Mouse (Mus musculus): ENCODE measurements around the gene Shpk. TPM values are rescaled to one million over a fixed set of nuclear protein-coding genes. Genes with fewer than 3 reads are reported as not detected.

Shpk gene
- polyA plus RNA-seq, 1 experiment, result 3.3 TPM

- Histone ChIP-seq H3K4me1 (ENCODE audit: control insufficient read depth, insufficient read depth, low read length) (no peaks in the 10 kb centered on the region), H3K4me3 (ENCODE audit: insufficient read depth, low read length) (no peak overlapping the region), H3K27ac (ENCODE audit: insufficient read depth, low read depth, low read length) (no peak overlapping the region)
- TF ChIP-seq CTCF (IDR thresholded peaks at IDR 0.05; ENCODE audit: low read depth, low read length), result no peak
- TF ChIP-seq POLR2A (IDR thresholded peaks at IDR 0.05; ENCODE audit: borderline replicate concordance, low read depth, low read length), result no peak
These were observed 42.9 kb downstream of the Shpk start for GRCm38 (mm10) chr11:73242199-73242598.

GRCm38 (mm10) chr11:73242777-73243176 lies 43.5 kb downstream of the Shpk start:
- Histone ChIP-seq H3K4me1 (ENCODE audit: control insufficient read depth, insufficient read depth, low read length) (no peaks in the 10 kb centered on the region), H3K4me3 (ENCODE audit: insufficient read depth, low read length) (no peak overlapping the region), H3K27ac (ENCODE audit: insufficient read depth, low read depth, low read length) (no peak overlapping the region)
- no peak for TF ChIP-seq CTCF (IDR thresholded peaks at IDR 0.05; ENCODE audit: low read depth, low read length)
- TF ChIP-seq POLR2A (IDR thresholded peaks at IDR 0.05; ENCODE audit: borderline replicate concordance, low read depth, low read length), result no peak

DNA sequence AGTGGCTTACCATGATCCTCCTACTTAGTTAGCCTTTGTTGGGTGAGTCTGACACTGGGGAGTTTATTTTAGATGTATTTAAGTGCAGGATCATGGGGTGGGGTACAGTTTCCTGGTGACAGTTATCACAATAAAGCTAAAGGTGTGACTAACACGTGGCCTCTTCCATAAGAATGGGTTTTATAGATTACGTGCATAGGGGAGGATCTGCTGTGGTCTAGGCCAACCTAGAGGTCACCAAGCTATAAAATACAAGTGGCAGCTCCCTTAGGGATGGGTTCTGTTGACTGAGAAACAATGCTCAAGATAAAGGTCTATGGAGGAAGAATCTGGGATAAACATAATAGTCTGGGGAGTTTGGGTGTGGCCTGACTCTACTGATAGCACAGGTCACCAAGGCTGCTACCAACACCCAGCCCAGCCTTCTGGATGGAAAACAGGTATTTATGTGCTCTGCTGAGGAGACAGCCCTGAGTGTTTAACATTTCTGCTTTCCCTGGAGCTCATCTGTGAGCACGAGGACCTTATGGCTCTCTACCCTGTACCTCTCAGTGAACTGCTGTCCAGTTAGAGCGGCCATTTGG lies 58.2 kb downstream of the Shpk start:
- no peak overlapping the region for H3K4me3 ChIP-seq (ENCODE audit: insufficient read depth, low read length)
- no peaks in the 10 kb centered on the region for H3K4me1 ChIP-seq (ENCODE audit: control insufficient read depth, insufficient read depth, low read length)
- TF ChIP-seq POLR2A (IDR thresholded peaks at IDR 0.05; ENCODE audit: borderline replicate concordance, low read depth, low read length) (no peak), CTCF (IDR thresholded peaks at IDR 0.05; ENCODE audit: low read depth, low read length) (no peak)
- H3K27ac ChIP-seq (ENCODE audit: insufficient read depth, low read depth, low read length), result no peak overlapping the region

DNA sequence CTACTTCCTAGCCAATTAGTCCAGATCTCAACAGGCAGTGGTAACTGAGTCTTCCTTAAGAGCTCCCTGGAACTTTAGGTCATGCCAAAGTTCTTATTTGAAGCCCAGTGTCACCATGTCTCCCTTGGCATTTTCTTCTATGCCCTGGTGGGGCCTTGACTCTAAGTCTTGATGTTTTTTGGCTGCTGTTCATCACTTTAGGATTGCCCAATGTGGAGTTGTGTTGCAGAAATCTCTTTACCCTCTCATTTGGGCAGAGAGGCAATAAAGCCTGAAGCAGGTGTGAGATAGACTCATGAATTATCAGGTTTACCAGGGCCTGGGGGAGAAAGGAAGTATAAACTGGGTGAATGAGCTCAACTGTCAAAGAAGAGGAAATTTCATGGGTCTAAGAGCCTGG lies 59.4 kb downstream of the Shpk start:
- no peak for TF ChIP-seq POLR2A (IDR thresholded peaks at IDR 0.05; ENCODE audit: borderline replicate concordance, low read depth, low read length)
- TF ChIP-seq CTCF (IDR thresholded peaks at IDR 0.05; ENCODE audit: low read depth, low read length), result no peak
- H3K4me1 ChIP-seq (ENCODE audit: control insufficient read depth, insufficient read depth, low read length), result no peaks in the 10 kb centered on the region
- H3K4me3 ChIP-seq (ENCODE audit: insufficient read depth, low read length), result no peak overlapping the region

GRCm38 (mm10) chr11:73260457-73260856 lies 61.2 kb downstream of the Shpk start:
- no peak for TF ChIP-seq CTCF (IDR thresholded peaks at IDR 0.05; ENCODE audit: low read depth, low read length)
- no peak for TF ChIP-seq POLR2A (IDR thresholded peaks at IDR 0.05; ENCODE audit: borderline replicate concordance, low read depth, low read length)

More for the DNA sequence above, 59.4 kb downstream of the Shpk start:
- H3K27ac ChIP-seq (ENCODE audit: insufficient read depth, low read depth, low read length), result no peak overlapping the region

GRCm38 (mm10) chr11:73261385-73261784 lies 62.1 kb downstream of the Shpk start:
- Histone ChIP-seq H3K4me3 (ENCODE audit: insufficient read depth, low read length) (no peak overlapping the region), H3K27ac (ENCODE audit: insufficient read depth, low read depth, low read length) (no peak overlapping the region), H3K4me1 (ENCODE audit: control insufficient read depth, insufficient read depth, low read length) (no peaks in the 10 kb centered on the region)
- no peak for TF ChIP-seq CTCF (IDR thresholded peaks at IDR 0.05; ENCODE audit: low read depth, low read length)
- TF ChIP-seq POLR2A (IDR thresholded peaks at IDR 0.05; ENCODE audit: borderline replicate concordance, low read depth, low read length), result no peak

More at GRCm38 (mm10) chr11:73260457-73260856, 61.2 kb downstream of the Shpk start:
- H3K27ac ChIP-seq (ENCODE audit: insufficient read depth, low read depth, low read length), result no peak overlapping the region
- no peaks in the 10 kb centered on the region for H3K4me1 ChIP-seq (ENCODE audit: control insufficient read depth, insufficient read depth, low read length)
- no peak overlapping the region for H3K4me3 ChIP-seq (ENCODE audit: insufficient read depth, low read length)

GRCm38 (mm10) chr11:73267267-73267666 lies 68.0 kb downstream of the Shpk start, which contains the start of gene Trpv3:
Trpv3 (plus strand) TSS chr11:73267388.
- no peak within 1 kb of the TSS for H3K4me3 ChIP-seq (ENCODE audit: insufficient read depth, low read length)
- no peak for TF ChIP-seq CTCF (IDR thresholded peaks at IDR 0.05; ENCODE audit: low read depth, low read length)
- no peak for TF ChIP-seq POLR2A (IDR thresholded peaks at IDR 0.05; ENCODE audit: borderline replicate concordance, low read depth, low read length)
- no peaks in the 10 kb centered on the region for H3K4me1 ChIP-seq (ENCODE audit: control insufficient read depth, insufficient read depth, low read length)

More at GRCm38 (mm10) chr11:73267267-73267666, 68.0 kb downstream of the Shpk start, which contains the start of gene Trpv3:
- H3K27ac ChIP-seq (ENCODE audit: insufficient read depth, low read depth, low read length), result no peak within 1 kb of the TSS

Other genes starting within 250 kb of the Shpk start
- gene Atp2a3, start 238.3 kb upstream of the Shpk start, polyA plus RNA-seq (2012; ENCODE audit: insufficient read depth, insufficient read length, missing spikeins), result 6.7 TPM in 2 replicates
- gene P2rx1, start 200.4 kb upstream of the Shpk start, polyA plus RNA-seq (2012; ENCODE audit: insufficient read depth, insufficient read length, missing spikeins), result 0.39 TPM in 1 of 2 replicates, not detected in the other
- not detected in 2 replicates for gene Camkk1, start 180.5 kb upstream of the Shpk start, polyA plus RNA-seq (2012; ENCODE audit: insufficient read depth, insufficient read length, missing spikeins)
- 6.2 and 6.4 TPM in 2 replicates for gene Ncbp3, start 151.7 kb upstream of the Shpk start, polyA plus RNA-seq (2012; ENCODE audit: insufficient read depth, insufficient read length, missing spikeins)
- gene Itgae, start 108.9 kb upstream of the Shpk start, polyA plus RNA-seq (2012; ENCODE audit: insufficient read depth, insufficient read length, missing spikeins), result not detected in 2 replicates
- 8.7 and 9.0 TPM in 2 replicates for gene Haspin, start 61.2 kb upstream of the Shpk start, polyA plus RNA-seq (2012; ENCODE audit: insufficient read depth, insufficient read length, missing spikeins)
- gene P2rx5, start 39.0 kb upstream of the Shpk start, polyA plus RNA-seq (2012; ENCODE audit: insufficient read depth, insufficient read length, missing spikeins), result not detected in 2 replicates
- 41.3 and 43.1 TPM in 2 replicates for gene Emc6, start 22.4 kb upstream of the Shpk start, polyA plus RNA-seq (2012; ENCODE audit: insufficient read depth, insufficient read length, missing spikeins)
- 35.4 and 37.3 TPM in 2 replicates for gene Tax1bp3, start 22.4 kb upstream of the Shpk start, polyA plus RNA-seq (2012; ENCODE audit: insufficient read depth, insufficient read length, missing spikeins)
- gene Ctns, start 418 bp upstream of the Shpk start, polyA plus RNA-seq (2012; ENCODE audit: insufficient read depth, insufficient read length, missing spikeins), result 48.2 and 49.7 TPM in 2 replicates
- gene Trpv1, start 34.8 kb downstream of the Shpk start, polyA plus RNA-seq (2012; ENCODE audit: insufficient read depth, insufficient read length, missing spikeins), result not detected in 2 replicates
- not detected in 2 replicates for gene Trpv3, start 67.9 kb downstream of the Shpk start, polyA plus RNA-seq (2012; ENCODE audit: insufficient read depth, insufficient read length, missing spikeins)
- 0.25 TPM in 1 of 2 replicates, not detected in the other for gene Aspa, start 130.1 kb downstream of the Shpk start, polyA plus RNA-seq (2012; ENCODE audit: insufficient read depth, insufficient read length, missing spikeins)
- gene Gm49340, start 130.3 kb downstream of the Shpk start, polyA plus RNA-seq (2012; ENCODE audit: insufficient read depth, insufficient read length, missing spikeins), result not detected in 2 replicates
- gene Spata22, start 130.3 kb downstream of the Shpk start, polyA plus RNA-seq (2012; ENCODE audit: insufficient read depth, insufficient read length, missing spikeins), result not detected in 2 replicates
- not detected in 2 replicates for gene Olfr20, start 151.3 kb downstream of the Shpk start, polyA plus RNA-seq (2012; ENCODE audit: insufficient read depth, insufficient read length, missing spikeins)
- gene Olfr376, start 171.8 kb downstream of the Shpk start, polyA plus RNA-seq (2012; ENCODE audit: insufficient read depth, insufficient read length, missing spikeins), result not detected in 2 replicates
- not detected in 2 replicates for gene Olfr1, start 200.2 kb downstream of the Shpk start, polyA plus RNA-seq (2012; ENCODE audit: insufficient read depth, insufficient read length, missing spikeins)
- not detected in 2 replicates for gene Olfr378, start 229.0 kb downstream of the Shpk start, polyA plus RNA-seq (2012; ENCODE audit: insufficient read depth, insufficient read length, missing spikeins)